Mouse (Mus musculus) heart, adult 2 months (tissue): ENCODE data around the gene Gzmc. TPM values are rescaled to one million over a fixed set of nuclear protein-coding genes. Genes with fewer than 3 reads are reported as not detected.
"Not testable (repeated sequence)": the region's sequence is repeated elsewhere in the genome, so short reads cannot be mapped to it uniquely, and the experiment has no call there.

Experiments used
- DNase-seq, 2 experiments: peaks; one replicate each; pipeline ENCODE4 v3.0.0; 2021
- H3K27ac ChIP-seq: fragments of 200-600 bp; 2 replicates; pipeline ENCODE4 v1.8.1; 2022
- H3K27me3 ChIP-seq: fragments of 200-500 bp; 2 replicates; pipeline ENCODE4 v1.6.1; 2012; ENCODE audit warnings: mild to moderate bottlenecking, low read length, inconsistent platforms, mixed read lengths; ENCODE audit not compliant: control insufficient read depth, insufficient read depth
- H3K36me3 ChIP-seq: fragments of 200-500 bp; 2 replicates; pipeline ENCODE4 v1.6.1; 2012; ENCODE audit warnings: low read length, inconsistent platforms; ENCODE audit not compliant: control insufficient read depth, insufficient read depth
- H3K4me1 ChIP-seq: fragments of 200-500 bp; 2 replicates; pipeline ENCODE4 v1.6.1; 2011; ENCODE audit warnings: low read length; ENCODE audit not compliant: control insufficient read depth, insufficient read depth
- H3K4me3 ChIP-seq: fragments of 200-600 bp; 2 replicates; pipeline ENCODE4 v1.8.1; 2022
- H3K79me2 ChIP-seq: fragments of 200-500 bp; replicated peaks from 2 replicates; pipeline ENCODE4 v1.6.1; 2012; ENCODE audit warnings: mild to moderate bottlenecking, inconsistent platforms, low read length, moderate library complexity, mixed read lengths; ENCODE audit not compliant: control insufficient read depth, insufficient read depth
- H3K9ac ChIP-seq: fragments of 200-500 bp; 2 replicates; pipeline ENCODE4 v1.6.1; 2012; ENCODE audit warnings: low read depth, mild to moderate bottlenecking, control low read depth, inconsistent platforms, low read length, mixed read lengths
- CTCF ChIP-seq: fragments of 200-600 bp; IDR thresholded peaks from 2 replicates; pipeline ENCODE4 v1.8.1; 2022; ENCODE audit warnings: antibody characterized with exemption, mild to moderate bottlenecking, moderate library complexity
- EP300 ChIP-seq: fragments of 200-500 bp; IDR thresholded peaks from 2 replicates; pipeline ENCODE4 v1.6.1; 2011; ENCODE audit warnings: low read depth, low read length, control low read depth; ENCODE audit not compliant: insufficient read depth
- POLR2A ChIP-seq: fragments of 200-500 bp; IDR thresholded peaks from 2 replicates; pipeline ENCODE4 v1.6.1; 2011; ENCODE audit warnings: mild to moderate bottlenecking, low read depth, low read length, control low read depth; ENCODE audit not compliant: insufficient read depth
- WGBS: fragments of 180-500 bp; shearing (Covaris S2); methylation state at CpG from one replicate; pipeline ENCODE4 v1.1.7; 2018; 5-methylcytosine and 5-hydroxymethylcytosine counted together
- intact Hi-C: fragments of 180-260 bp; cut with DNase I; formaldehyde crosslinking; loops from one replicate; pipeline ENCODE4 v1.15.1; 2025
- long read RNA-seq: library from polyadenylated mRNA; stranded (forward); transcript quantifications from one replicate; pipeline ENCODE4 v2.0.0, GENCODE M21; 2021
- polyA plus RNA-seq: library from polyadenylated mRNA; depleted of rRNA; stranded (reverse); fragments of >200 nt; gene quantifications from 2 replicates; pipeline ENCODE4 v1.2.3, GENCODE M21; 2012; rRNA removed
- total RNA-seq, 2 experiments: library from RNA; stranded (reverse); gene quantifications; 2 replicates each; pipeline ENCODE4 v1.2.3; 2021

Gene Gzmc
- total RNA-seq, result not detected
- polyA plus RNA-seq, result not detected in 2 replicates
- long read RNA-seq, result 0 reads

- DNase-seq, result no peak
- Histone ChIP-seq H3K4me1 (no peaks in the 10 kb centered on the region), H3K9ac (no peak within 1 kb of the TSS), H3K27me3 (no peaks in the 10 kb centered on the region), H3K36me3 (no peaks in the 10 kb centered on the region), H3K79me2 (no peaks in the 10 kb centered on the region), H3K4me3 (no peak within 1 kb of the TSS), H3K27ac (no peak within 1 kb of the TSS)
- WGBS, result 70% methylated on average over 2 of the region's 2 CpGs
- intact Hi-C loops, result no loop called here
- no peak for TF ChIP-seq POLR2A
- TF ChIP-seq CTCF, result no peak
- TF ChIP-seq EP300, result no peak
Observed at GRCm38 (mm10) chr14:56234556-56234955, at the start of gene Gzmc. TSS of gene Gzmc (minus strand) at chr14:56234656.

GRCm38 (mm10) chr14:56283816-56284215 is 49.4 kb upstream of the Gzmc start:
- DNase-seq, result no peak
- Histone ChIP-seq H3K4me1 (no peaks in the 10 kb centered on the region), H3K9ac (no peak overlapping the region), H3K79me2 (no peaks in the 10 kb centered on the region), H3K4me3 (no peak overlapping the region), H3K27me3 (no peaks in the 10 kb centered on the region), H3K27ac (no peak overlapping the region), H3K36me3 (no peaks in the 10 kb centered on the region)
- intact Hi-C loops, result no loop called here
- no peak for TF ChIP-seq CTCF
- no peak for TF ChIP-seq POLR2A
- no peak for TF ChIP-seq EP300
- 90% methylated on average over 1 of the region's 1 CpGs for WGBS

DNA sequence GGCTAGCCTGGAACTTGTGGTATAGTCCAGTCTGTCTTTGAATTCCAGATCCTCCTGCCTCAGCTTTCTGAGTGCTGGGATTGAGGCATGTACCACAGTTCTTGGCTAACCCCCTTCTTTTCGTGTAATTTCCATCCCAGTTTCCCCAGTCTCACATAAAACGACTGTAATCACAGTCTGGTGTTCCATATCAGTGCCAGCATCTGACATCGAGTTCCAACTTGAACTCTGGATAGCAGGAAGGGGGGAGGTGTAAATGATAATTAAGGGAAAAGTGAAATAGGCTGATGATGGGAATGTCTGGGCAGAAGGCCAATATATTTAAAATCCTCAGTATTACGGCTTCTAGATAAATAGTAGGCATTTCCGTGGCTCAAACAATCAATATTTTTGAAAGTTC is 46.6 kb upstream of the Gzmc start:
- Histone ChIP-seq H3K27me3 (no peaks in the 10 kb centered on the region), H3K36me3 (no peaks in the 10 kb centered on the region), H3K4me3 (no peak overlapping the region), H3K79me2 (no peaks in the 10 kb centered on the region), H3K4me1 (no peaks in the 10 kb centered on the region), H3K9ac (no peak overlapping the region), H3K27ac (no peak overlapping the region)
- WGBS, result 21% methylated on average over 5 of the region's 5 CpGs
- no peak for TF ChIP-seq POLR2A
- no peak for TF ChIP-seq EP300
- TF ChIP-seq CTCF, result no peak
- DNase-seq, result no peak
- intact Hi-C loops, result no loop called here

GRCm38 (mm10) chr14:56278691-56279090 is 44.2 kb upstream of the Gzmc start:
- intact Hi-C loops, H3K27ac ChIP-seq, H3K4me1 ChIP-seq, H3K27me3 ChIP-seq, H3K4me3 ChIP-seq, H3K9ac ChIP-seq, DNase-seq, H3K79me2 ChIP-seq, H3K36me3 ChIP-seq: not testable (repeated sequence)
- WGBS, result 45% methylated on average over 7 of the region's 7 CpGs

DNA sequence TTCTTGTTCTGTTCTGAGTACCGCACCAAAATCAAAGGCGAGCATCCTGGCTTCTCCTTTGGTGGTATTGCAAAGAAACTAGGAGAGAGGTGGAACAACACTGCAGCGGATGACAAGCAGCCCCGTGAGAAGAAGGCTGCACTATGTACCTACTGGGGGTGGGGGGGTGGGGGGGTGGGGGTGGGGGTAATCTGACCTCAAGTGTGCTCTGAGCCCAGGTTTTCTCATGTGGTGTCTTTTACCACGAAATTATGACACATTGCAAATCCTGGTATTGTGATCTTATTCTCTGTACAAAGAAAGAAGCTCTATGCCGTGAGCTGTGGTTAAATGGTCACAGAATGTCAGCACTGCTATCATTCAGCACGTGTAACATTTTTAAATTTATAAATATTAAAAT is 41.6 kb upstream of the Gzmc start:
- intact Hi-C loops, DNase-seq, H3K27ac ChIP-seq, H3K4me1 ChIP-seq, H3K4me3 ChIP-seq, H3K27me3 ChIP-seq, H3K36me3 ChIP-seq, H3K79me2 ChIP-seq, H3K9ac ChIP-seq: not testable (repeated sequence)
- whole genome bisulfite sequencing, result 73% methylated on average over 7 of the region's 7 CpGs

GRCm38 (mm10) chr14:56266109-56266508 is 31.7 kb upstream of the Gzmc start:
- Histone ChIP-seq H3K9ac (no peak overlapping the region), H3K27ac (no peak overlapping the region)

DNA sequence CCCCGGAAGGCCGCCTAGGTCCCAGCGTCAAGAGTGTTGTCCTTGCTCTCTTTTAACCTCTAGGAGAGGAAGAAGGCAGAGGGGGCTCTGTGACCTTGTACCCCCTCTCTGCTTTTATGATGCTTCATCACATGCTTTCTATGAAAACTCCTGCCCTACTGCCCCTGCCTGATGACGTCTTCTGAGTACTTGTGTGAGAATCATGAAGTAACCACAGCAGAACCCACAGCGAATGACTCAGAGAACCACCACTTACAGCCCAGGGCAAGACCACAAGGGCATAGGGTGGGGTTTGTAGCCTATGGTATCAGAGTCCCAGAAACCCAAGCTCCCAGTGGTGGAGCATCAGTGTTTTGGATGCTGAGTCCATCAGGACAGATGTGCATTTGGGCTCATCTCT is 27.7 kb upstream of the Gzmc start, which contains the start of gene Gzmb:
Gene Gzmb (minus strand): TSS at position 108 of the 400 bp plus-strand sequence.
- no peaks in the 10 kb centered on the region for H3K27me3 ChIP-seq
- 83% methylated on average over 5 of the region's 5 CpGs for WGBS
- H3K79me2 ChIP-seq, result no peaks in the 10 kb centered on the region
- TF ChIP-seq POLR2A, result no peak
- TF ChIP-seq CTCF, result no peak
- intact Hi-C loops, result no loop called here
- H3K36me3 ChIP-seq, result no peaks in the 10 kb centered on the region
- H3K9ac ChIP-seq, result no peak within 1 kb of the TSS
- no peak within 1 kb of the TSS for H3K4me3 ChIP-seq
- no peak for DNase-seq
- no peak within 1 kb of the TSS for H3K27ac ChIP-seq
- H3K4me1 ChIP-seq, result no peaks in the 10 kb centered on the region

More at GRCm38 (mm10) chr14:56266109-56266508, 31.7 kb upstream of the Gzmc start:
- H3K4me1 ChIP-seq, result no peaks in the 10 kb centered on the region
- no peak overlapping the region for H3K4me3 ChIP-seq
- no peaks in the 10 kb centered on the region for H3K27me3 ChIP-seq
- intact Hi-C loops, result no loop called here
- H3K36me3 ChIP-seq, result no peaks in the 10 kb centered on the region
- no peaks in the 10 kb centered on the region for H3K79me2 ChIP-seq
- TF ChIP-seq EP300 (no peak), CTCF (no peak), POLR2A (no peak)
- 76% methylated on average over 1 of the region's 1 CpGs for WGBS
- DNase-seq, result no peak
